Mouse (Mus musculus): Measurements from ENCODE around the gene Hsd17b7. TPM values are rescaled to one million over a fixed set of nuclear protein-coding genes. Genes with fewer than 3 reads are reported as not detected.

Gene Hsd17b7
- polyA plus RNA-seq, 1 experiment from 2014 or later = 12.1 TPM

GRCm38 (mm10) chr1:169928454-169928971 is 40.5 kb downstream of the Hsd17b7 start, which contains the start of gene Ccdc190:
Gene Ccdc190 (plus strand): TSS chr1:169928648.
- Histone ChIP-seq H3K9ac (ENCODE audit: low read depth, low read length) (no peak within 1 kb of the TSS), H3K4me3 (ENCODE audit: low read depth, low read length) (no peak within 1 kb of the TSS), H3K4me2 (no peak within 1 kb of the TSS; the same call in 1 of the 2 replicates), H3K27ac (ENCODE audit: low read depth, low read length) (no peak within 1 kb of the TSS), H3K4me1 (replicated peaks; ENCODE audit: control insufficient read depth, insufficient read depth, low read length) (no peaks in the 10 kb centered on the region), H3K27me3 (replicated peaks; ENCODE audit: control insufficient read depth, insufficient read depth, low read length) (no peaks in the 10 kb centered on the region), H3K36me3 (ENCODE audit: control insufficient read depth, insufficient read depth, low read length) (no peaks in the 10 kb centered on the region), H3K9me3 (ENCODE audit: control insufficient read depth, low read length) (no peaks in the 10 kb centered on the region)
- no peak for ATAC-seq (replicated peaks; ENCODE audit: low FRiP score)
- no peak for DNase-seq (ENCODE audit: low spot score)
- 22% methylated on average over 12 of the region's 12 CpGs for WGBS

DNA sequence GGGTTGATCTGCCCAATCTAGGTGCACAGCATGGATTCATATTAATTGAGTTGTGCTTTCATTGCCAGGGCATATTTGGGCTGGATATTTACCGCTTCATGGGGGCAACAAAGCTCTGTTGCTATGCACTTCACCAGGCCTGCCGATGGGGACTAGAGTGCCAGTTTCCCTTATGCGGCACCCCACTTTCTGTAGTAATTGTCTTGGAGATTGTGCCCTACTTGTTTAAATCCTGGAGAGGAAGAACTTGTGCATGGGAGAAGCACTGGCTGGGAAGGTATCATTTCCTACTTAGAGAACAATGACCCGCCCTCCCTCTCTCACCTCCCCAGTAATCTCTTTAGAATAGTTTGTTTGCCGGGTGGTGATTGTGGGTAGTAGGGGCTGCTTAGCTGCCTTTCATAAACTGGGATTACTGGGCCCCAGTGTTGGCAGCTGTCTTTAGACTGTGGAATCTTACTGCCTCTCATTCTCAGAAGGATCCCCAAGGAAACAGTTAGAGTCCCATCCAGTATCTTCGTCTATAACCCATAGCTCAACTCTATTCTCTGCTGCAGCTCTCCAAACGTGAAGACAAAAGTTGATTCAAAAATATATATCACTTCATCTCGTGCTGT is 41.2 kb downstream of the Hsd17b7 start:
- Histone ChIP-seq H3K9me3 (ENCODE audit: control insufficient read depth, low read length) (no peaks in the 10 kb centered on the region), H3K27ac (ENCODE audit: low read depth, low read length) (no peak overlapping the region), H3K4me2 (no peak overlapping the region), H3K9ac (ENCODE audit: low read depth, low read length) (no peak overlapping the region), H3K4me3 (ENCODE audit: low read depth, low read length) (no peak overlapping the region), H3K36me3 (ENCODE audit: control insufficient read depth, insufficient read depth, low read length) (no peaks in the 10 kb centered on the region), H3K27me3 (replicated peaks; ENCODE audit: control insufficient read depth, insufficient read depth, low read length) (no peaks in the 10 kb centered on the region), H3K4me1 (replicated peaks; ENCODE audit: control insufficient read depth, insufficient read depth, low read length) (no peaks in the 10 kb centered on the region)
- no peak for DNase-seq (ENCODE audit: low spot score)
- ATAC-seq (replicated peaks; ENCODE audit: low FRiP score) = no peak
- 65% methylated on average over 8 of the region's 8 CpGs for WGBS

DNA sequence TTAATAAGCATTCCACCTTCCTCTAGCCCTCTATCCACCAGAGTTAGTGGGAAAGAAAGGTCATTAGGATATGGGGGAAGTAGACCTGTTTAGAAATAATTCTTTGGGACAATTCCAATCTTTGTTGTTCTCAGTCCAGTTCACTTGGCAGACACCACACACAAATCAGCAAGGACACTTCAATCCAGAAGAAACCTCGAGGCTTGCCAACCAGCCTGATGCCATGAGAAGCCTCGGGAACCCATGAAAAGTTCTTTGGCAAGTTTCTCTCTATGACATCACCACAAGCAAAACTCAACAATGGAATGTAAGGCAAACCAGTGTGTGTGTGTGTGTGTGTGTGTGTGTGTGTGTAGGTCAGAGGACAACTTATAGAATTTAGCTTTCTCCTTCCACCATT is 44.5 kb downstream of the Hsd17b7 start:
- 86% methylated on average over 2 of the region's 2 CpGs for WGBS
- H3K27me3 ChIP-seq (replicated peaks; ENCODE audit: control insufficient read depth, insufficient read depth, low read length) = no peaks in the 10 kb centered on the region
- H3K4me3 ChIP-seq (ENCODE audit: low read depth, low read length) = no peak overlapping the region
- H3K4me2 ChIP-seq = no peak overlapping the region
- DNase-seq (ENCODE audit: low spot score) (no peak), ATAC-seq (replicated peaks; ENCODE audit: low FRiP score) (no peak)
- H3K9me3 ChIP-seq (ENCODE audit: control insufficient read depth, low read length) = no peaks in the 10 kb centered on the region
- no peak overlapping the region for H3K9ac ChIP-seq (ENCODE audit: low read depth, low read length)
- H3K36me3 ChIP-seq (ENCODE audit: control insufficient read depth, insufficient read depth, low read length) = no peaks in the 10 kb centered on the region
- no peaks in the 10 kb centered on the region for H3K4me1 ChIP-seq (replicated peaks; ENCODE audit: control insufficient read depth, insufficient read depth, low read length)
- H3K27ac ChIP-seq (ENCODE audit: low read depth, low read length) = no peak overlapping the region

DNA sequence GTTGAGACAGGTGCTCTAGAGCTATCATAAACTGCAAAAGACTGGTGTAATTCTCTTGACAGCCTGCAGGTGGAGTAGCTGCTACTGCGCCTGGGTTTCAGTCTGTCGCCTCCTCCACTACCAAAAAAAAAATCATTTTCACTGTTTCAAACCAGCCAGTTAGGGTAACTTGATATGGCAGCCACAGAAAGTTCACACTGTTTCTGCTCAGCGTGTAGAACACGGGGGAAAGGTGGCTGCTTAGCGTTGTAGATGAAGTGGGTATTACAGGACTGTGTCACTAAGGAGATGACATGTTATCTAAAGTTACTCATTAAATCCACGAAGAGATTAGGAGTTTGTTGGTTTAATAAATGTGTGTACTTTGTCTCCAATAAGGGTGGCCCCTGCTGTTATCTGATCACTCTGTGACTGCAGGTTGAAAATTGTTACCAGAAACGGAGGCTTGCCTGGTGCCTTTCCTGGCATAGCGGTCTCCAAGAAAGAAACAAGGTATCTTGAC is 47.3 kb downstream of the Hsd17b7 start:
- no peak; the same call in 1 of the 2 replicates for ATAC-seq (replicated peaks; ENCODE audit: low FRiP score)
- 35% methylated on average over 8 of the region's 8 CpGs for WGBS

DNA sequence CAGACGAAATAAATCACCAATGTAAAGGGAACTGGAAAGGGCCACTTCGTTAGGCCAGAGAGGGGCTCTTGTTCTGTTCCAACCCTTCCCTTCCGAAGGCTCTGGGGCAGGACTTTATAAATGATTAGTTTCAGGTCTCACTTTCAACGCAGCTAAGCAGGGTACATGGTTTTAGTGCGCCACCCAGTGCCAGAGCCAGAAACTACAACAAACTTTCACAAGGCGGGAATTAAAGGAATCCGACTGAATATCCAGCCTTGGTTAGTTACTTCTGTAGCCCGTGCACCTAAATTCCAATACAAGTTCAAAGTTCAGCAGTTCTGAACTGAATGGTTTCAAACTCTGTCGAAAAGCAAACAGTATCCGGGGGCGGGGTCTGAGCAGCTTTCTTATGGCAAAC is 49.8 kb downstream of the Hsd17b7 start:
- WGBS = 4% methylated on average over 11 of the region's 11 CpGs
- Histone ChIP-seq H3K4me3 (ENCODE audit: low read depth, low read length) (no peak overlapping the region), H3K9me3 (ENCODE audit: control insufficient read depth, low read length) (no peaks in the 10 kb centered on the region), H3K36me3 (ENCODE audit: control insufficient read depth, insufficient read depth, low read length) (no peaks in the 10 kb centered on the region), H3K4me1 (replicated peaks; ENCODE audit: control insufficient read depth, insufficient read depth, low read length) (no peaks in the 10 kb centered on the region), H3K9ac (ENCODE audit: low read depth, low read length) (no peak overlapping the region), H3K27me3 (replicated peaks; ENCODE audit: control insufficient read depth, insufficient read depth, low read length) (no peaks in the 10 kb centered on the region), H3K27ac (ENCODE audit: low read depth, low read length) (no peak overlapping the region), H3K4me2 (peak overlapping the region; percentile 19)
- ATAC-seq (replicated peaks; ENCODE audit: low FRiP score) (peak; percentile 66; the same call in 1 of the 2 replicates), DNase-seq (ENCODE audit: low spot score) (peak; percentile 69)

More for the DNA sequence above, 47.3 kb downstream of the Hsd17b7 start:
- Histone ChIP-seq H3K4me3 (ENCODE audit: low read depth, low read length) (no peak overlapping the region), H3K36me3 (ENCODE audit: control insufficient read depth, insufficient read depth, low read length) (no peaks in the 10 kb centered on the region), H3K4me1 (replicated peaks; ENCODE audit: control insufficient read depth, insufficient read depth, low read length) (no peaks in the 10 kb centered on the region), H3K9ac (ENCODE audit: low read depth, low read length) (no peak overlapping the region), H3K4me2 (peak overlapping the region; percentile 41), H3K9me3 (ENCODE audit: control insufficient read depth, low read length) (no peaks in the 10 kb centered on the region), H3K27ac (ENCODE audit: low read depth, low read length) (no peak overlapping the region), H3K27me3 (replicated peaks; ENCODE audit: control insufficient read depth, insufficient read depth, low read length) (no peaks in the 10 kb centered on the region)
- DNase-seq (ENCODE audit: low spot score) = no peak

GRCm38 (mm10) chr1:169917998-169918397 is 51.0 kb downstream of the Hsd17b7 start:
- H3K27me3 ChIP-seq (replicated peaks; ENCODE audit: control insufficient read depth, insufficient read depth, low read length) = no peaks in the 10 kb centered on the region
- H3K4me1 ChIP-seq (replicated peaks; ENCODE audit: control insufficient read depth, insufficient read depth, low read length) = no peaks in the 10 kb centered on the region
- WGBS = 27% methylated on average over 4 of the region's 4 CpGs
- DNase-seq (ENCODE audit: low spot score) = peak; percentile 42
- no peak overlapping the region for H3K4me3 ChIP-seq (ENCODE audit: low read depth, low read length)
- no peaks in the 10 kb centered on the region for H3K9me3 ChIP-seq (ENCODE audit: control insufficient read depth, low read length)
- no peak overlapping the region for H3K9ac ChIP-seq (ENCODE audit: low read depth, low read length)
- H3K27ac ChIP-seq (ENCODE audit: low read depth, low read length) = no peak overlapping the region
- H3K4me2 ChIP-seq = no peak overlapping the region
- peak; percentile 44 for ATAC-seq (replicated peaks; ENCODE audit: low FRiP score)
- no peaks in the 10 kb centered on the region for H3K36me3 ChIP-seq (ENCODE audit: control insufficient read depth, insufficient read depth, low read length)

- DNase-seq (ENCODE audit: low spot score) = no peak
These were observed 51.8 kb downstream of the Hsd17b7 start for GRCm38 (mm10) chr1:169917115-169917796.

GRCm38 (mm10) chr1:169916659-169917058 is 52.4 kb downstream of the Hsd17b7 start:
- no peak overlapping the region for H3K4me3 ChIP-seq (ENCODE audit: low read depth, low read length)
- no peaks in the 10 kb centered on the region for H3K27me3 ChIP-seq (replicated peaks; ENCODE audit: control insufficient read depth, insufficient read depth, low read length)
- ATAC-seq (replicated peaks; ENCODE audit: low FRiP score) (no peak), DNase-seq (ENCODE audit: low spot score) (no peak)
- no peak overlapping the region for H3K4me2 ChIP-seq
- no peaks in the 10 kb centered on the region for H3K36me3 ChIP-seq (ENCODE audit: control insufficient read depth, insufficient read depth, low read length)
- H3K9me3 ChIP-seq (ENCODE audit: control insufficient read depth, low read length) = no peaks in the 10 kb centered on the region
- 52% methylated on average over 7 of the region's 7 CpGs for WGBS
- no peak overlapping the region for H3K27ac ChIP-seq (ENCODE audit: low read depth, low read length)
- H3K4me1 ChIP-seq (replicated peaks; ENCODE audit: control insufficient read depth, insufficient read depth, low read length) = no peaks in the 10 kb centered on the region
- H3K9ac ChIP-seq (ENCODE audit: low read depth, low read length) = no peak overlapping the region

More at GRCm38 (mm10) chr1:169917115-169917796, 51.8 kb downstream of the Hsd17b7 start:
- H3K27me3 ChIP-seq (replicated peaks; ENCODE audit: control insufficient read depth, insufficient read depth, low read length) = no peaks in the 10 kb centered on the region
- no peak overlapping the region for H3K27ac ChIP-seq (ENCODE audit: low read depth, low read length)
- H3K4me3 ChIP-seq (ENCODE audit: low read depth, low read length) = no peak overlapping the region
- H3K4me2 ChIP-seq = no peak overlapping the region
- H3K9ac ChIP-seq (ENCODE audit: low read depth, low read length) = no peak overlapping the region
- no peak for ATAC-seq (replicated peaks; ENCODE audit: low FRiP score)
- no peaks in the 10 kb centered on the region for H3K36me3 ChIP-seq (ENCODE audit: control insufficient read depth, insufficient read depth, low read length)
- no peaks in the 10 kb centered on the region for H3K4me1 ChIP-seq (replicated peaks; ENCODE audit: control insufficient read depth, insufficient read depth, low read length)
- H3K9me3 ChIP-seq (ENCODE audit: control insufficient read depth, low read length) = no peaks in the 10 kb centered on the region
- WGBS = 58% methylated on average over 9 of the region's 9 CpGs

Measured in liver, embryonic 11.5 days (tissue).